Mouse (Mus musculus) thymus, postnatal 0 days (tissue): ENCODE results near the gene Dusp27. TPM values are rescaled to one million over a fixed set of nuclear protein-coding genes. Genes with fewer than 3 reads are reported as not detected.
"Not testable (repeated sequence)": the region's sequence is repeated elsewhere in the genome, so short reads cannot be mapped to it uniquely, and the experiment has no call there.

ENCODE experiments used
- DNase-seq: peaks from one replicate; pipeline ENCODE4 v3.0.0-alpha.2; 2015; ENCODE audit warnings: low spot score
- polyA plus RNA-seq: library from polyadenylated mRNA; unstranded; fragments of >200 nt; fragmentation: Nextera tagmentation; extraction: Ambion mirVana; gene quantifications from 2 replicates; pipeline ENCODE4 v1.2.1, GENCODE M21; 2015

Dusp27 gene
- polyA plus RNA-seq, 1 experiment from 2014 or later: 0.14 TPM

GRCm38 (mm10) chr1:166146626-166147025, 18.9 kb upstream of the Dusp27 start:
- DNase-seq: no peak

- no peak for DNase-seq
Observed at GRCm38 (mm10) chr1:166142369-166142768, 14.6 kb upstream of the Dusp27 start.

- DNase-seq: not testable (repeated sequence)
Observed at GRCm38 (mm10) chr1:166141868-166142267, 14.1 kb upstream of the Dusp27 start.

- no peak for DNase-seq
Observed at GRCm38 (mm10) chr1:166139620-166140184, 12.0 kb upstream of the Dusp27 start.

GRCm38 (mm10) chr1:166139113-166139512, 11.4 kb upstream of the Dusp27 start:
- DNase-seq: no peak

GRCm38 (mm10) chr1:166138136-166138535, 10.4 kb upstream of the Dusp27 start:
- DNase-seq: no peak

GRCm38 (mm10) chr1:166137244-166137938, 9.7 kb upstream of the Dusp27 start:
- DNase-seq: no peak

GRCm38 (mm10) chr1:166135091-166135740, 7.5 kb upstream of the Dusp27 start:
- DNase-seq: no peak

GRCm38 (mm10) chr1:166132367-166132766, 4.6 kb upstream of the Dusp27 start:
- DNase-seq: no peak

GRCm38 (mm10) chr1:166130224-166130860, 2.6 kb upstream of the Dusp27 start, which contains the start of gene Gpa33:
Gene Gpa33, plus strand, starts transcription at chr1:166130238.
- DNase-seq: no peak

- no peak for DNase-seq
Observed at GRCm38 (mm10) chr1:166128551-166128950, 829 bp upstream of the Dusp27 start.

- no peak for DNase-seq
Observed at GRCm38 (mm10) chr1:166126795-166127194, 927 bp downstream of the Dusp27 start.

GRCm38 (mm10) chr1:166126290-166126689, 1.4 kb downstream of the Dusp27 start:
- DNase-seq: no peak

GRCm38 (mm10) chr1:166124932-166125593, 2.7 kb downstream of the Dusp27 start:
- no peak for DNase-seq

- DNase-seq: no peak
Observed at GRCm38 (mm10) chr1:166123751-166124150, 4.0 kb downstream of the Dusp27 start.

GRCm38 (mm10) chr1:166123045-166123444, 4.7 kb downstream of the Dusp27 start:
- DNase-seq: no peak

GRCm38 (mm10) chr1:166122114-166122513, 5.6 kb downstream of the Dusp27 start:
- DNase-seq: no peak

- DNase-seq: no peak
Observed at GRCm38 (mm10) chr1:166117866-166118639, 9.7 kb downstream of the Dusp27 start.

- no peak for DNase-seq
Observed at GRCm38 (mm10) chr1:166115719-166116118, 12.0 kb downstream of the Dusp27 start.

GRCm38 (mm10) chr1:166114986-166115385, 12.7 kb downstream of the Dusp27 start:
- no peak for DNase-seq

GRCm38 (mm10) chr1:166105464-166105863, 22.3 kb downstream of the Dusp27 start:
- DNase-seq: no peak
